Mouse (Mus musculus): ENCODE measurements around the gene Nprl3. TPM values are rescaled to one million over a fixed set of nuclear protein-coding genes. Genes with fewer than 3 reads are reported as not detected.

Gene Nprl3
- polyA plus RNA-seq (2015; fragmentation: Illumina TruSeq; extraction: RNeasy Lipid Tissue Mini Kit (QIAGEN cat#74804); ENCODE audit: insufficient read depth, low replicate concordance) = 33.4 TPM

GRCm38 (mm10) chr11:32267188-32267884, at the start of gene Nprl3:
Gene Nprl3 (minus strand): TSS chr11:32267707.

GRCm38 (mm10) chr11:32299865-32300264, 32.4 kb upstream of the Nprl3 start, which contains the start of gene Hbq1a:
Gene Hbq1a (plus strand): TSS chr11:32300069.

GRCm38 (mm10) chr11:32296203-32296602, 28.7 kb upstream of the Nprl3 start, which contains the start of gene Hba-a2:
Gene Hba-a2 (plus strand): TSS chr11:32296489.

GRCm38 (mm10) chr11:32286695-32287492, 19.4 kb upstream of the Nprl3 start, which contains the start of gene Hbq1b:
Gene Hbq1b (plus strand): TSS chr11:32286965.

GRCm38 (mm10) chr11:32283091-32283777, 15.7 kb upstream of the Nprl3 start, which contains the start of gene Hba-a1:
Gene Hba-a1 (plus strand): TSS chr11:32283511.

GRCm38 (mm10) chr11:32276347-32276746, 8.8 kb upstream of the Nprl3 start, which contains the start of gene Hba-x:
Gene Hba-x (plus strand): TSS chr11:32276400.

GRCm38 (mm10) chr11:32226124-32226871, 41.2 kb downstream of the Nprl3 start, which contains the start of gene Mpg:
Gene Mpg (plus strand): TSS chr11:32226505.

GRCm38 (mm10) chr11:32221951-32222409, 45.5 kb downstream of the Nprl3 start, which contains the start of gene Rhbdf1:
Gene Rhbdf1 (minus strand): TSS chr11:32222300.

GRCm38 (mm10) chr11:32205058-32205873, 62.2 kb downstream of the Nprl3 start, which contains the start of gene Snrnp25:
Gene Snrnp25 (plus strand): TSS chr11:32205415.

GRCm38 (mm10) chr11:32200075-32200601, 67.4 kb downstream of the Nprl3 start, which contains the start of gene Il9r:
Gene Il9r (minus strand): TSS chr11:32200279.

Other genes starting within 250 kb of the Nprl3 start
- gene Il9r, start 67.4 kb downstream of the Nprl3 start, polyA plus RNA-seq (2015; fragmentation: Illumina TruSeq; extraction: RNeasy Lipid Tissue Mini Kit (QIAGEN cat#74804); ENCODE audit: insufficient read depth, low replicate concordance) = 46.0 TPM
- 19.0 TPM for gene Snrnp25, start 62.3 kb downstream of the Nprl3 start, polyA plus RNA-seq (2015; fragmentation: Illumina TruSeq; extraction: RNeasy Lipid Tissue Mini Kit (QIAGEN cat#74804); ENCODE audit: insufficient read depth, low replicate concordance)
- 2.0 TPM for gene Rhbdf1, start 45.4 kb downstream of the Nprl3 start, polyA plus RNA-seq (2015; fragmentation: Illumina TruSeq; extraction: RNeasy Lipid Tissue Mini Kit (QIAGEN cat#74804); ENCODE audit: insufficient read depth, low replicate concordance)
- gene Mpg, start 41.2 kb downstream of the Nprl3 start, polyA plus RNA-seq (2015; fragmentation: Illumina TruSeq; extraction: RNeasy Lipid Tissue Mini Kit (QIAGEN cat#74804); ENCODE audit: insufficient read depth, low replicate concordance) = 21.2 TPM
- not detected for gene Hba-x, start 8.7 kb upstream of the Nprl3 start, polyA plus RNA-seq (2015; fragmentation: Illumina TruSeq; extraction: RNeasy Lipid Tissue Mini Kit (QIAGEN cat#74804); ENCODE audit: insufficient read depth, low replicate concordance)
- gene Hba-a1, start 15.8 kb upstream of the Nprl3 start, polyA plus RNA-seq (2015; fragmentation: Illumina TruSeq; extraction: RNeasy Lipid Tissue Mini Kit (QIAGEN cat#74804); ENCODE audit: insufficient read depth, low replicate concordance) = 27,699 TPM
- gene Hbq1b, start 19.3 kb upstream of the Nprl3 start, polyA plus RNA-seq (2015; fragmentation: Illumina TruSeq; extraction: RNeasy Lipid Tissue Mini Kit (QIAGEN cat#74804); ENCODE audit: insufficient read depth, low replicate concordance) = 6.8 TPM
- 4,687 TPM for gene Hba-a2, start 28.8 kb upstream of the Nprl3 start, polyA plus RNA-seq (2015; fragmentation: Illumina TruSeq; extraction: RNeasy Lipid Tissue Mini Kit (QIAGEN cat#74804); ENCODE audit: insufficient read depth, low replicate concordance)
- gene Hbq1a, start 32.4 kb upstream of the Nprl3 start, polyA plus RNA-seq (2015; fragmentation: Illumina TruSeq; extraction: RNeasy Lipid Tissue Mini Kit (QIAGEN cat#74804); ENCODE audit: insufficient read depth, low replicate concordance) = 1.8 TPM
- gene Sh3pxd2b, start 80.1 kb upstream of the Nprl3 start, polyA plus RNA-seq (2015; fragmentation: Illumina TruSeq; extraction: RNeasy Lipid Tissue Mini Kit (QIAGEN cat#74804); ENCODE audit: insufficient read depth, low replicate concordance) = 5.4 TPM
- gene Ubtd2, start 187.7 kb upstream of the Nprl3 start, polyA plus RNA-seq (2015; fragmentation: Illumina TruSeq; extraction: RNeasy Lipid Tissue Mini Kit (QIAGEN cat#74804); ENCODE audit: insufficient read depth, low replicate concordance) = 5.8 TPM